Mouse (Mus musculus): ENCODE measurements around the gene Ccer2.

DNA sequence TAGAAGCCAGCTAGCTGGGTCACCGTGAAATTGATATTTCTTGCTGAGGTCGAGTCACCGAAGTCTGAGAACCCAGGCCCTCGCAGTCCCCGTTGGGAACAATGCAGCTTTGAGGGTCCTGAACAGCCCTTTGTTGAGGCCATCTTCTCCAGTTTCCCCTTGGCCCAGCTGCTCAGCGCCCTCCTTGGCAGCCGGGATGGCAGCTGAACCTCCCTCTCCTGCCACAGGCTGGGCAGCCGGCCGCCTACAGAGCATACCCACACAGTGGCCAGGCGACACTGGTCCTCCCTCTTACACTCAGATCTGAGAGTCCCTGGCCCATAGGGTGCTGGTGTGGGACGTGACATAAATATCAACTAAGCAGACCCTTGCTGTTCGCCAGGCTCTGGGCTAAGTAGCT, 18.2 kb downstream of the Ccer2 start:
- TF ChIP-seq POLR2A (IDR thresholded peaks at IDR 0.05; ENCODE audit: low read depth, low read length) (no peak), CTCF (IDR thresholded peaks at IDR 0.05; ENCODE audit: borderline replicate concordance, insufficient read depth, low read length) (no peak)

Measured in embryonic fibroblast, embryonic 13.5 days (primary cell).